Mouse (Mus musculus) left cerebral cortex, adult 8-10 months (tissue): ENCODE measurements around the gene Nat8f2. TPM values are rescaled to one million over a fixed set of nuclear protein-coding genes. Genes with fewer than 3 reads are reported as not detected.
A peak's percentile ranks its signal among the peaks of the same experiment; 100 is the strongest.
"Not testable (repeated sequence)": the region's sequence is repeated elsewhere in the genome, so short reads cannot be mapped to it uniquely, and the experiment has no call there.

Experiments
- DNase-seq, 2 experiments: peaks; one replicate each; pipeline ENCODE4 v3.0.0; 2022; ENCODE audit warnings: low spot score in 2 of 2
- total RNA-seq, 4 experiments: library from RNA; stranded (reverse); gene quantifications; 2 replicates each; pipeline ENCODE4 v1.2.4; 2022

Gene Nat8f2
- 1 to 10 TPM; 2.4 to 3.7 (median 3.4) TPM for total RNA-seq

DNA sequence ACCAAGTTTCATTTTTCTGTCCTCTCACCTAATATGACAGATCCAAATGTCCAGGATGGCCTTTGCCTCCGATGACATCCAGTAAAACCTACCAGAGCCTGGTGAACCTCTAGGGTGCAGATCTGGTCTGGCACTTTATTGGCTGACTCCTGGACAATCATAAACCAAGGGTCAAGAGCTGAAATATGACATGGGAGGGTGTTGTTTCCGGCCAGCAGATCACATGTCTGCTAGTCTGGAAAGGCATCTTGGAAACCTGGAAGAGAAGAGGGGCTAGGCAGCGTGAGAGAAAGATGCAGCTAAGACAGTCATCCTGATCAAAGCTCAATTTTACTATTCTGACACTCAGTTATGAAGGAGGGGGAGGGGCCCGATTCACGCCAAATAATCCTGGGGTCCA, at the start of gene Nat8f2:
Gene Nat8f2, minus strand, starts transcription at position 153 of the 400 bp plus-strand sequence.
- DNase-seq: not testable (repeated sequence)

DNA sequence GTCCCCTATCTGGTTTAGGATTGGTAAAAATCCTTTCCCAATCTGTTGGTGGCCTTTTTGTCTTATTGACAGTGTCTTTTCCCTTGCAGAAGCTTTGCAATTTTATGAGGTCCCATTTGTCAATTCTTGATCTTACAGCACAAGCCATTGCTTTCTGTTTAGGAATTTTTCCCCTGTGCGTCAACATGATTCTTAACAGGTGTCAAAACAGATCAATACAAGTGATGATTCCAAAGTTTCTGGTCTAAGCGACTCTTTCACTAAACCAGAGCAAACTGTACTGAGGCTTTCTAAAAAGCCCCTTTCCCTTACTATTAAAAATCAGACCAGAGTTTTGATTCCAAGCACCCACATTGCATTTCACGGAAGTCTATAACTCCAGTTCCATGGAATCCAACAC, 49.4 kb upstream of the Nat8f2 start:
- not testable (repeated sequence) for DNase-seq

DNA sequence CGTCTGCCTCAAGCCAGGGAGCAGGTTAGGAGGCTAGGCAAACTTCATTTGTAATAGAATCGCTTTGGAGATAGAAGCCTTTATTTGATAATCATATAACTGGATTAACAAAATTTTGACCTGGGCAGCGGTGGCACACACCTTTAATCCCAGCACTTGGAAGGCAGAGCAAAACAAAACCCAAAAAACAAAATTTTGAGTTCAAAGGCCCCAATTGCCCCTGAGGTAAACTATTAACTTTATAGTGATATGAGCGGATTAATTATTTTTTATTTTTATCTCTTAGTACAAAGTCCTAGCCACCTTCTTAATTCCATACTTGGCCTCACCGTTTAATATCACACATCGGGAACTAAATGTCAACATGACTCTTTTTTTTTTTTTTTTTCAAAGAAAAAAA, 47.6 kb upstream of the Nat8f2 start:
- no peak for DNase-seq

DNA sequence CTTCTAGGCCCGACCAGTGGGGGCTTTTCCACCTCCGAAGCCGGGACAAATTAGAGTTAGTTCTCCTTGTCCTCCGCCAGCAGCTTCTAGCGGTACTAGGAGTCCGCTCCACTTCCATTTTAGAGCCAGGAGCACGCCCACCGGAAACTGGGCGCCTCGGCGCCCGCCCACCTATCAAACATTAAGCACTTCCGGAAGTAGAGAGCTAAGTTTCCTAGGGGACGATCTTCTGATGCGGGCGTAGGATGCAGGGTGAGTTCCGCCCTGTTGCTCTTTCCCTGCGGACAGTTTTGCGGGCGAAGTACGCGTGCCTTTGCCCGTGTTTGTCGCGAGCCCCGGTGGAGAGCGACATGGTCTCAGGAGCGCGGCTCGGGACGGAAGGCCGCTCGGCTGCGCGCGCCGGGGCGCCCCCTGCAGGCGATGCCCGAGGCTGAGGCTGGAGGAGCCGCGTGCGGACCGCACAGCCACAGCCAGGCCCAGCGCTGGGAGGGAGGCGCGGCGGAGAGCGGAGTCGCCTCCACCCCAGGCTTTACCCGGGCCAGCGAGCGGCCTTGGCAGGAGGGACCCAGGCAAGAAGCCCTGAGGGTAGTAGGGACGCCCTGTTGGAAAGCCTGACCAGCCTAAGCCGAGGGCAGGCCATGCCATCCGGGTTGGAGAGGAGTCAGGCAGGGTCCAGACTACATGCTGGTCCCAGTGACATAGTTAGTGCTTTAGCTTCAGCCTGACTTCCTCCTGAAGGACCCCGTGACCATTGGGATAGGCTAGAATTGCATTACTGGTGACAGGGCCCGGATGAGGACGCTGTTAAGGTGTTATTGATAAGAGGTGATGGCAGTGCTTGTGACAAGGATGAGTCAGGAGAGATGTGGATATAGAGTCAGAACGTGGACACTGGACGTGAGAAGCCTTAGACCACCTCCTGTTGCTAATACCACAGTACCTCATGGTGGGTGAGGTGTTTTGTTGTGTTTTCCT, 46.9 kb upstream of the Nat8f2 start, which contains the start of gene Nat8f1:
Gene Nat8f1, minus strand, starts transcription at position 149 of the 975 bp plus-strand sequence.
- peak; percentile 81 to 88 for DNase-seq

DNA sequence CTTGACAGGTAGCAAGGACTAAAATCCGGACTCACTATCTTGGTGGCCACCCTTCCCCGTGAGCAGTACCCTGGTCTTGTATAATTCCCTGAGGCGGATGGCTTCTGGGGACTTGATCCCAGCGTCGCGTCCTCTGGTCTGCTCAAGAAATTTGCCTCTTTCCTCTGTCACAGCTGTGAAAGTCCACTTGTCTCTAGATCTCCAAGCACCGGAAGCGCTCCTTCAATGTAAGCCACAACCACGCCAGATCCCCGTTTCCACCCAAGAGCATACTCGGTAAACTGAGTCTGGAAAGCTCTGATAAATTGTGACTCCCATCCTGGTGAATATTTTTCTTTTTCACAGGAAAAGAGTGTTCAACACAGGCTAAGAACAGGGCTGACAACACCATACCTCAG, 46.2 kb upstream of the Nat8f2 start:
- no peak for DNase-seq

DNA sequence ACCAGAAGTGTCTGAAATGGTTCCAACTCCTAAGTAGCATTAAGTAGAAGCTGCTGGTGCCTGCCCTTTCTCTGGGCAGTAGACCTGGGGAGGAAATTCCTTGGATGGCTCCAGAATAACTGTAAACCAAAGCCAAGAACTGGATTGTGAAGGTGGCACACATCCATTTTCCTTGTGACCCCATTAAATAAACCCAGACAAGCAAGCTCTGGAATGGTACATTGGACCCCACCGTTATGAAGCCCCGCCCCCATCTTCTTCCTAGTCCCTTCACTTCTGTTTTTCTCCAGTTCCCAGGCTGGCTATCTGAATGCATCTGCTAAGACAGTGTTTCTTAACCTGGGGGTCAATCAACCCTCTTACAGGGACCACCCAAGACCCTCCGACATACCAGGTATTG, 42.6 kb upstream of the Nat8f2 start, which contains the start of gene Tprkb:
Gene Tprkb, plus strand, starts transcription at position 279 of the 400 bp plus-strand sequence.
- DNase-seq: no peak

DNA sequence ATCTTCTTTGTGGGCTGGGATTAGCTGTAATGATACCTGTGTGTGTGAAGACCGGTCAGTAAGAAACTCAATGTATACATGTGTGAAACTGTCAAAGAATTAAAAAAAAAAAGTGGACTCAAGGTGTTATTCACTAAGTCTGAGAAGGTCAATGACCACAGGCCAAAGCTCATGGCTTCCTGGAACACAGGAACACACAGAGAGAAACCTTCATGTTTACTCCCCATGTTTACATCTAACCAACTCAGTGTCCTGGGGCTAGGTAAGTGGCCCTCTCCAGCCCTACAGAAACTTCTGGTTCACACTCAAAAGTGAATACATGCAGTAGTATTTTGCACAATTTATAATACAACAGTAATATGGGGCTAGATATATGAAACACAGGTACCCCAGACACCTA, 40.7 kb upstream of the Nat8f2 start:
- DNase-seq: no peak

DNA sequence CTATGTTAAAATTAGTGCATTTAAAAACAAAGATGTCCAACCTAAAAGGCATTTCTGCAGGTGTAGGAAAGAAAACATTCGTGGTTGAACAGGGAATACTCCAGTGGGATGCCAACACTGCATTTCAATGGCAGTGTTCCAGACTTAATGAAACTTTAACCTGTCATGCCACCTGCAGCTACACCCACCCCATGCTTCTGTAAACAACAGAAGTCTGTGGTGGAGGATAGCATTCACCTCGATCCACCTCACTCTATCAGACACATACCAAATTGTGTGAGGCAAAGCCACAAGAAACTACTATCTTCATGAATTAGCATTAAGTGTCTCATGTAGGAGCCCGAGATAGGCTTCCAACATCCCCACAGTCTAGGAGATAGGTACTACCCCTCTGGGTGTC, 39.4 kb upstream of the Nat8f2 start:
- no peak for DNase-seq

DNA sequence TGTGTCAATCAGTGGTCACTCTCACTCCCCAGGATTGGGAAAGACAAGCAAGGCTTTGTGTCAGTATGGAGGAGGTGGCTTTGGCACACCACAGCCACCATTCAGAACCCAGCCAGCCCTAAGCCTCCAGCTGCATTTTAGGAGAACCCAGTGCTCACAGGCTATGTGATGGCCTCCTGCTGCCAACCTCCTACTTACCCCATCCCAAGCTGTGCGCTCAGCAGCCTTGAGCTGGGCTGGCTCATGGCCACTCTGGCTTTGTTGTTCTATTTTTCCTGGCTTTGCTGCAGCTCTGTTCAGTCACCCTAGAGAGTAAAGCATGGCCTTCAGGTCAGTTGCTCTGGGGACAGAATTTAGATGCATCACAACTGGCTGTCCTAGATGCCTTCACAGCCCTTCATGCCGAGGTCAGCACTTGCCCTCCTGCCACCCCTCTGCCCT, 38.0 kb upstream of the Nat8f2 start:
- peak; percentile 22 to 86 for DNase-seq

DNA sequence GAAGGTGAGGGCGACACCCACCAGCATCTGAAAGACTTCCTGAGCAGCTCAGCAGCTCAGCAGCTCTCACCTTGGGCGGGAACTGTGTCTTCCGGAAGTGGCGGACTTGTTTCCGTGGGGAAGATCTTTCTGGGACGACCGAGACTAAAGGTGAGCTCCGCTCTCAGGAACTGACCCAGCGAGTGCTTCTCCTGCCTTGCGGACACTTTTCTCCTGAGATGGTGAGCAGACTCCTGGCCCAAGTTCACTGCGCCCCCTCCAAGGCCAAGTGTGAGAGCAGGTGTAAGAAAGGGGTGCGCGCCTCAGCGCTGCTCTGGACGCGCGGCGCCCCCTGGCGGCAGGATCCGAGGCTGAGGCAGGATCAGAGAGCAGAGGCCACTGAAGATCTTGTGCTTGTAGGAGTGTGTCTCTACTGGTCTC, 35.7 kb upstream of the Nat8f2 start, which contains the start of gene Nat8f4:
Gene Nat8f4, minus strand, starts transcription at position 243 of the 420 bp plus-strand sequence.
- DNase-seq: peak; percentile 70 to 92

DNA sequence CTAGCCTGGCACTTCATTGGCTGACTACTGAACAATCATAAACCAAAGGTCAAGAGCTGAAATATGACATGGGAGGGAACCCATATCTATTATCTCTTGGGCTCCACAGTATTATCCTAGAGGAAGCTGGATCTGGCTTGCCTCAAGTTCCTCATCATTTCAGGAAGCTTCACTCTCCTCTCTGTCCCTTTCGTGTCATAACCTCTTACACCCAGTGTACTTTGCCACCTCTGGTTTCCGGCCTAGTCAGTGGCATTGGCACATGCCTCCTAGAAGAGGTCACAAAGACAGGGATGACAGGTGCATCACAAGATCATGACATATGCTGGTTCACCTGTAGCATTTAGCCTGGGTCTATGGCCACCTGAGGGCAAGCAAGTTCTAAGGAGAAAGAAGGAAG, 33.3 kb upstream of the Nat8f2 start:
- no peak for DNase-seq

DNA sequence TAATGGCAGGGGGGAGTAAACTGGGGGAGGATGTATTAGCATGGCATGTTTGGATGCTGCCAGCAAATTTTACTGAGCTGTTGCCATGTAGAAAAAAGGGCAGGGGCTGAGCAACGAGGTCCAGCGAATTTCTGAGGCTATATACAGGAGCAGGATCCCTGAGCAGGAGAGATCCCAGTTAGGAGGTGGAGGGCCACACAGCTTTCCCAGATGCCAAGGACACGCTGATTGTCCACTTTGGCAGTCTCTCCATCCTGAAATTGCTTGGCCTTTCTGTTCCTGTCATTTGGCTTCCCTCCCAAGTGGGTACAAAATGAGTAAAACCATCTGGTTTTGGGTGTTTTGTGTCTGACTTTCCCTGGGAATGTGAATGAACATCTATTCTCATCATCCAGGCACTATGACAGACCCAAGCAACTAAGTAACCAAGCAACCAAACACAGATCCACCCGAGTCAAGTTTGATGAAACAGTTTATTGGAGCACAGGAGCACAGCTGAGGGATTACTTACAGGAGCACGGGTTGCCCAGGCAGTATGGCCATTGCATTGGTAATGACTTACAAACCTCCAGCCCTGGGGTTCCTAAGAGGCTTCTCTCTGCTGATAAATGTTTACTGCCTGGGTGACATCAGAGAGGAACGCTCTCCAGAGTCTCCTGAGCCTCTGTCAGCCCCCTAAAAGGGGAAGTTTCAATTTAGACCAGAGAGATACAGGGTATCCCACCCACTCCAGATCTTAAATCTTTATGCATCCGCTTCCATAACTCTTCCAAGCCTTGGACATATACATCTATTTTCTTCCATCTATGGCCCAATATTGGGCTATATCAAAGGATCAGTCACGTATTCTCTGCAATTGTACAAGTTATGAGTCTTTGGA, 29.9 kb upstream of the Nat8f2 start:
- DNase-seq: not testable (repeated sequence)

DNA sequence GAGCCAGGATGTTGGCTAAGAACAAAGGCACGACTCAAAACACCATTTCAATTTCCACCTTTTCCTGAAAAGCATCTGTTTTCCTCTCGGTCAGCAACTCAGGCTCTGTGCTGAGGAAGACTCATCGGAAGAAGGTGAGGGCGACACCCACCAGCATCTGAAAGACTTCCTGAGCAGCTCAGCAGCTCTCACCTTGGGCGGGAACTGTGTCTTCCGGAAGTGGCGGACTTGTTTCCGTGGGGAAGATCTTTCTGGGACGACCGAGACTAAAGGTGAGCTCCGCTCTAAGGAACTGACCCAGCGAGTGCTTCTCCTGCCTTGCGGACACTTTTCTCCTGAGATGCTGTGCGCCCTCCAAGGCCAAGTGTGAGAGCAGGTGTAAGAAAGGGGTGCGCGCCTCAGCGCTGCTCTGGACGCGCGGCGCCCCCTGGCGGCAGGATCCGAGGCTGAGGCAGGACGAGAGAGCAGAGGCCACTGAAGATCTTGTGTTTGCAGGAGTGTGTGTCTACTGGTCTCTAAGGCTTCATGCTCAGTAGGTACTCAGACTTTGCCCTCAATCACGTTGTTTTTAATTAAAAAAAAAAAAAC, 26.2 kb upstream of the Nat8f2 start:
- DNase-seq: not testable (repeated sequence)

DNA sequence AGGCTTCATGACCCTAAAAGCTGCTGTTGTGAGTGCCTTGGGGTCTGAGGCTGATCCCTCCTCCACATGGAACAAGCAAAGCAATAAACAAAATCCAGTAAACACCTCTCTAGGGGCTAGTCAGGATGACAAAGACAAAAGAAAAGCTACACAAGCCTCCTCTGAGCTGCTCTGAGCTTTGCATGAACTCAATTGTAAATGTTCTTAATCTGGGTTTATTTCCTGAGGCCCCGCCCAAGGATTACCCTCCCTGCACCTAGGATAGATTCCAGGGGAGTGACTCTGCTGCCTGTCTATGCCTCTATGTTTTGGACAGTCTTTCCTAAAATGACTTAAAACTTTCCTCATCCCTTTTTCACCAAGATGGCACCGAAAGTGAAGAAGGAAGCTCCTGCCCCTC, 20.0 kb upstream of the Nat8f2 start:
- no peak for DNase-seq

DNA sequence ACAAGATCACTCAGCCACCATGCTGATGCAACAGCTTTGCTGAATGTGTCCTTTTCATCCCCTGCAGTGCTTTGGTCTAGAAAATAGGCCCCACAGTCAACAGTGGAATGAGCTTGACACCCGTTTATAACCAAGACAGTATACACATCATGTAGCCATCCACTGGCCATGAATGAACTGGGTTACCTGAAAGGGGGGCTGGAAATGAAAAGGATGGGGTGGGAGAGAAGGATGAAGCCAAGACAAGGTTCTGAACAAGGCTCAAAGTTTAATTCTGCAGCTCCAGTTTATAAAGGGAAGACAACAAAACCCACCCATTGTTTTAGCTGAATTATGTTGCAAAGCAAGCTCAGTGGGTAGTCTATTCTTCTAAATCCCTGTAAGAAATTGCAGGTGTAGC, 15.4 kb upstream of the Nat8f2 start:
- no peak for DNase-seq

DNA sequence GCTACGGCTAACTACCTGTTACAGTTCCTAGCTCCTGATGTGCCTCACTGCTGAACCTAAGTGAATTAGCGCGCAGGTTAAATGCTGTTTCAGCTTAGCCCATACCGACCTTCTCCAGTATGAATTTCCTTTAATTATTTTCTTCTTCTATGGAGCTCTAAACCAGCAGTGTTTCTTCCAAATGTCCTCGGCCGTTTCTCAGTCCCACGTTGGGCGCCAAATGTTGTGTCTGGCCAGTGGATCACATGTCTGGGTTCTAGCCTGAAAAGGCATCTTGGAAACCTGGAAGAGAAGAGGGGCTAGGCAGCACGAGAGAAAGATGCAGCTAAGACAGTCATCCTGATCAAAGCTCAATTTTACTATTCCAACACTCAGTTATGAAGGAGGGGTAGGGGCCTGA, 14.3 kb upstream of the Nat8f2 start:
- not testable (repeated sequence) for DNase-seq

DNA sequence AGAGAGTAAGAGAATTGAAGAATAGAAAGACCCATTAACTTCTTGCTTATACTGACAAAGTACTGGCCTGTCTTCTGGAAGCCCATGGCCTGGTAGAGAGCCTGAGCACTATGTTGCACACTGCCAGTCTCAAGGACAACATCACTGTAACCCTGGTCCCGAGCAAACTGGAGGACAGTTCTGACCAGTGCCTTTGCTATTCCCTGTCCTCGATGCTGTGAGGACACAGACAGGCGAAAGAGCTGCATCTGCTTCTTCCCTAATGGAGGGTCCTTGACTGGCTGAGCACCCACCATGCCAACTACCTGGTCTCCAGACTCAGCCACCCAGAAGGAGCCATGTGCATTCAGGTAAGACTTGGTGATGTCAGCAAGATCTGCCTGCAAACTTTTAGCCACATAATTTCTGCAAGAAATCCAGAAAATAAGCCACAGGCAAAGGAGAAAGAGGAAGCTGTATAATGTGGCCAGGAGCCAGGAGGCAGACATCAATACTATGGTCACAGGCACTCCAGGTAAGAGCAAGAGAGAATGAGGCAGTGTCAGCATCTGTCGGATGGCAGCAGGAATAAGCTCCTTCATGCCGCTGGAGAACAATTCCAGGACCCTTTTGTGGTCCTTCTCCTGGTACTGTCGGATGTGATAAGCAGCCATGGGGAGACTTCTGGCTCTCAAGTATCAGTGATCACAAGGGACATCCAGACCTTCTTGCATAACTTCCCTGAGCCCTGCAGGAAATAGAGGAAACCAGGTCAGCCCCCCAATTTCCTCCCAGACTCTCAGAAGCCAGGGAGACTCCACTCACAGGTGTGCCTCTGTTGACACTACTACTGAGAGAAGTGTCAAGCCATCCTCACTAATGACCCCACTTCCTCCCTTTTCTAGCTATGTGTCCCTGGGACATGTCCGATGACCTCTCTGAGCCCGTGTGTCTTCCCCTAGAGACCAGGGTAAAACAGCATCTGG, 950 bp downstream of the Nat8f2 start:
- DNase-seq: no peak

DNA sequence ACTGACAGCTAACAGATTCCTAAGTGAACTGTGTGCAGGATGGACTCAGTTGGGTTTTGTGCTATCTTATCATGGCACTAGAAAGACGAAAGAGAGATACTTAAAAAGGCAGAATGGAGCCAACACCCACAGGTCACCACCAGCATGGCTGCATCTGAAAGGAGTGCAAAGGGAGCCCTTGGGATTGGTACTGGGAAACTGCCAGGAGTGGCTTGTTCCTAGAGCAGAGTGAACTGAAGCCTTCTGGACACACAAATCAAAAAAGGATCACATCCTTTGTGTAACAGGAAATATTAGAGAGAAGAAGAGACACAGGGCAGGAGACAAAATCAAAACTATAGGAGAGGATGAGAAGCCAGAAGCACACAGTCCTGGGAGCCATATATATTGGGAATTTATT, 2.0 kb downstream of the Nat8f2 start:
- DNase-seq: not testable (repeated sequence)

DNA sequence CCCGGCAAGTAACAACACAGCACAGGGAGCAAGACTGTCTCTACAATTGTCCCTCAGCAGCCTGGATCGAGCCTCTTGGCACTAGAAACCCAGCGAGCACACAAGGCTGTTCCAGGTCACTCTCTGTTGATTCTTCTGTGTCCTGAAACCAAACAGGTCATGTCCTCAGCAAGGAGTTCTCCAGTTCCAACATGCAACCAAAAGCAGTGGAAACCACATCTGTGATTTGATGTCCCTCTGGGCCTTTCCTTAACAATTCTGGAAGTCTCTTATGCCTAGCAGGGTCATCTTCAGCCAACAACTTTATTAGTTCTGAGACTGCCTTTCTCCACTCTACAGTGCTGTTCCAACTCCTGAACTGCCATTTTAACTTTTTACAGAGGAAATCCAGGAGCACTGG, 2.8 kb downstream of the Nat8f2 start:
- not testable (repeated sequence) for DNase-seq
